Mouse (Mus musculus) liver, adult 2 months (tissue): Measurements from ENCODE around the gene Kmt2d.

Experiments
- CTCF ChIP-seq: fragments of 200-500 bp; IDR thresholded peaks from 2 replicates; pipeline ENCODE4 v1.5.1; 2011; ENCODE audit warnings: low read depth, low read length, control low read depth
- POLR2A ChIP-seq: fragments of 200-500 bp; IDR thresholded peaks from 2 replicates; pipeline ENCODE4 v1.6.1; 2011; ENCODE audit warnings: low read length, control low read depth; ENCODE audit not compliant: insufficient read depth; ENCODE audit errors: extremely low read depth

GRCm38 (mm10) chr15:98852071-98852470 is 18.9 kb downstream of the Kmt2d start:
- TF ChIP-seq CTCF, result no peak
- no peak for TF ChIP-seq POLR2A
